Mouse (Mus musculus) G1E (cell line): Measurements from ENCODE around the gene Pam16. TPM values are rescaled to one million over a fixed set of nuclear protein-coding genes. Genes with fewer than 3 reads are reported as not detected.

Experiments used
- ATAC-seq: 2 replicates; pipeline ENCODE4 v1.8.0; 2016; ENCODE audit warnings: mild to moderate bottlenecking; ENCODE audit not compliant: insufficient number of reproducible peaks, poor library complexity, low FRiP score, severe bottlenecking; ENCODE audit errors: extremely low read depth
- DNase-seq: peaks from one replicate; pipeline ENCODE4 v3.0.0; 2012; ENCODE audit warnings: low spot score
- H3K27me3 ChIP-seq: 2 replicates; pipeline ENCODE4 v1.6.1; 2012; ENCODE audit warnings: mild to moderate bottlenecking, low read length, inconsistent platforms; ENCODE audit not compliant: insufficient read depth
- H3K36me3 ChIP-seq: replicated peaks from 2 replicates; pipeline ENCODE3; 2012; ENCODE audit warnings: mild to moderate bottlenecking, inconsistent platforms
- H3K4me1 ChIP-seq: 2 replicates; pipeline ENCODE4 v1.6.1; 2012; ENCODE audit warnings: low read depth, low read length, inconsistent platforms, mixed read lengths; ENCODE audit not compliant: insufficient read depth
- H3K4me3 ChIP-seq: 2 replicates; pipeline ENCODE4 v1.5.1; 2012; ENCODE audit warnings: low read depth, mild to moderate bottlenecking, inconsistent platforms, low read length, moderate library complexity, mixed read lengths
- H3K9me3 ChIP-seq: replicated peaks from 2 replicates; pipeline ENCODE4 v1.6.1; 2012; ENCODE audit warnings: inconsistent platforms
- CTCF ChIP-seq: IDR thresholded peaks from 2 replicates; pipeline ENCODE4 v1.5.1; 2012; ENCODE audit warnings: low read depth, low read length, inconsistent platforms, mixed read lengths
- GATA1 ChIP-seq: IDR thresholded peaks from 2 replicates; pipeline ENCODE4 v1.6.1; 2012; ENCODE audit warnings: borderline replicate concordance, low read length, inconsistent platforms, mixed read lengths
- GATA2 ChIP-seq: IDR thresholded peaks from 2 replicates; pipeline ENCODE4 v1.6.1; 2012; ENCODE audit warnings: low read depth, low read length, inconsistent platforms, borderline replicate concordance
- POLR2AphosphoS5 ChIP-seq: IDR thresholded peaks from 2 replicates; pipeline ENCODE4 v1.6.1; 2012; ENCODE audit warnings: low read depth, low read length, inconsistent platforms; ENCODE audit not compliant: insufficient replicate concordance
- TAL1 ChIP-seq: conservative IDR thresholded peaks from 2 replicates; pipeline ENCODE4 v1.6.1; 2012; ENCODE audit warnings: low read depth, low read length, inconsistent platforms, mixed read lengths
- polyA plus RNA-seq: library from polyadenylated mRNA; stranded (reverse); fragments of >175 nt; gene quantifications from 2 replicates; pipeline ENCODE4 v1.2.3, GENCODE M21; 2012
- total RNA-seq, 2 experiments: library from RNA; stranded (forward) in 1 of 2; stranded (reverse) in 1 of 2; fragments of 200-1000 nt in 1 of 2; fragments of >200 nt in 1 of 2; fragmentation: Nextera tagmentation in 1 of 2; gene quantifications; 2 replicates each; pipeline ENCODE4 v1.2.3; 2014 to 2017

The Pam16 gene
- total and polyA plus RNA-seq, 3 experiments: 35.3 to 65.3 (median 41.7) TPM

DNA sequence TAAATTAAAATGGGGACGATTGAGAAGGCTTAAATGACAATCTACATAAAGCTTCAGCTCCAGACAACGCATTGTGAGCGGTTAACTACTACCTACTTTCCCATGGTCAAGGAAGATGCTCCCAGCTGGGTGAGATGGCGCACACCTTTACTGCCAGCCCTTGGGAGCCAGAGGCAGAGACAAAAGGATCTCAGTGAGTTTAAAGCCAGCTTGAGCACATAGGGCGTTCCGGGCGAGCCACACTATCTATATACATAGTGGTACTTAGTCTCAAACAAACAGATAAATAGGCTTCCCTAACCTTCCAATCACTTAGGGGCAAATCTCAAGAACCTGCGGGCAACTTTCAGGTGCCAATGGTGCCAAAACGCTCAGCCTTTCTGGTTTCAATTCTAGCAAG lies 714 bp downstream of the Pam16 start:
- ATAC-seq (no peak), DNase-seq (no peak)
- H3K27me3 ChIP-seq: no peaks in the 10 kb centered on the region
- peak overlapping the region; percentile 88 for H3K4me3 ChIP-seq
- peaks cover 77% of the 10 kb centered on the region for H3K36me3 ChIP-seq
- peaks cover 34% of the 10 kb centered on the region for H3K4me1 ChIP-seq
- H3K9me3 ChIP-seq: no peaks in the 10 kb centered on the region
- TF ChIP-seq GATA1 (no peak), TAL1 (no peak), POLR2AphosphoS5 (no peak), CTCF (no peak), GATA2 (no peak)

DNA sequence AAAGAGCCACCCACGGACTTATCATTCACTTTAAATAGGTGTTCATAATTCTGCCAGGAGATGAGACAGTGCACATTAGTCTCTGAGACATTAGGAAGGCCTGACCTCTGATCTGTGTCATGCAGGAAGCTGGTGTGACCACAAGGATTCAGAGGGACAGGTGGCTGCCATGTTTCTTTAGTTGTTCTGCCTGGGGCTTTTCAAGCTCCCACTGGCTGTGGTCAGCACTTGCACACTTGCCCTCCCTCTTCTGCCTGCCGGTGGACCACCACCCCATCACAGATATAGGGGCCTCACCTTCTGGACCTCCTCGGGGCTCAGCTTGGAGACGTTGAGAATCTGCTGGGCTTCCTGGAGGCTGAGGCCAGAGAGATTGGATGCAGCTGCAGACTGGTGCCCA lies 8.0 kb downstream of the Pam16 start:
- Histone ChIP-seq H3K4me1 (peaks cover 5% of the 10 kb centered on the region; the same call in 1 of the 2 replicates), H3K36me3 (peaks cover 84% of the 10 kb centered on the region), H3K9me3 (no peaks in the 10 kb centered on the region), H3K27me3 (no peaks in the 10 kb centered on the region), H3K4me3 (no peak overlapping the region)
- TF ChIP-seq POLR2AphosphoS5: no peak
- no peak for TF ChIP-seq GATA1
- TF ChIP-seq CTCF: no peak
- TF ChIP-seq GATA2: no peak
- TF ChIP-seq TAL1: no peak
- no peak for ATAC-seq
- DNase-seq: no peak

DNA sequence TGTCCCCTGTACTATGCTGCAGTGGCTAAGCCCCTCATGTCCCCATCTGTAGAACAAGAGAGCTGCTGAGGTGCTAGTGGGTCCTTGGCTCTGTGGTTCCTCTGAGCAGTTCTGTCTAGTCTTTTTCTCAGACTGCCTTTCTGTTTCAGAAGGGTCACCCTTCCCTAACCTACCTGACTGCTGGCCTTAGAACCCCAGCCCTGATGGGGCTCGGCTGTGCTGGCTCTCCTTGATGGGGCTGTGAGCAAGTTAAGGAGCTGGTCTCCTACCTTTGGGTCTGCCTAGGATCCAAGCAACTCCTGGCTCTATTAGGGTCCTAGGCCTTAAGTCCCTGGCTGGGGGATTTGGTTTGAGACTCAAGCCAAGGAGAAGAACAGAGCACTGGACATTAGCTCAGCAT lies 9.5 kb downstream of the Pam16 start:
- ATAC-seq (no peak), DNase-seq (no peak)
- Histone ChIP-seq H3K27me3 (peaks cover 8% of the 10 kb centered on the region), H3K9me3 (no peaks in the 10 kb centered on the region), H3K4me3 (no peak overlapping the region), H3K36me3 (peaks cover 72% of the 10 kb centered on the region), H3K4me1 (no peaks in the 10 kb centered on the region)
- TF ChIP-seq GATA1 (no peak), POLR2AphosphoS5 (no peak), CTCF (no peak), GATA2 (no peak), TAL1 (no peak)

DNA sequence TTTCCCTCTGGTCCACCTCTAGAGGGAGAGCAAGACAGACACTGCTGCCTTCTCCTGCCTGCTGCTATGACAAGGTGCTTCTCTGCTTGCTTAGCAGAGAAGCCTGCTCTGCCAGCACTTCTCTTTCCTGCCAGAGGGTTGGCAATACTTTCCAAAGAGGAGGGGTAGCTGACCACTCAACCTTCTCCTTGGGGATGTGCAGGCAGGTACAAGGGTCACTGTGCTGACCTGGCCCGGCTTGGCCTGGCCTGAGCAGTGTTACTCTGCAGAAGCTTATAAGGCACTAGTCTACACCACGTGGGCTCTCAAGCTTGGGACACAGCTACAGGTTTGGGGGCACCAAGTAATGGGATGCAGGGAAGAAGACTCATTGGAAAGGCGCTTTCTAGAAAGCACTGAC lies 10.1 kb downstream of the Pam16 start:
- no peak for TF ChIP-seq POLR2AphosphoS5
- no peak for TF ChIP-seq GATA1
- no peak for TF ChIP-seq CTCF
- no peak for TF ChIP-seq GATA2
- TF ChIP-seq TAL1: no peak
- no peak overlapping the region for H3K4me3 ChIP-seq
- H3K4me1 ChIP-seq: no peaks in the 10 kb centered on the region
- DNase-seq (no peak), ATAC-seq (no peak)
- H3K27me3 ChIP-seq: peaks cover 11% of the 10 kb centered on the region
- no peaks in the 10 kb centered on the region for H3K9me3 ChIP-seq
- peaks cover 65% of the 10 kb centered on the region for H3K36me3 ChIP-seq

- ATAC-seq: no peak
- Histone ChIP-seq H3K4me3 (no peak overlapping the region), H3K9me3 (no peaks in the 10 kb centered on the region), H3K36me3 (peaks cover 56% of the 10 kb centered on the region), H3K4me1 (peaks cover under 1% of the 10 kb centered on the region; the same call in 1 of the 2 replicates), H3K27me3 (peaks cover 16% of the 10 kb centered on the region)
- TF ChIP-seq GATA2 (no peak), CTCF (no peak), TAL1 (no peak), GATA1 (no peak), POLR2AphosphoS5 (no peak)
- no peak for DNase-seq
Measured at GRCm38 (mm10) chr16:4613736-4614135, 11.1 kb downstream of the Pam16 start.

GRCm38 (mm10) chr16:4611676-4612075 lies 13.1 kb downstream of the Pam16 start:
- DNase-seq: no peak
- no peak for TF ChIP-seq GATA2
- no peak for TF ChIP-seq TAL1
- no peak for TF ChIP-seq CTCF
- no peak for TF ChIP-seq POLR2AphosphoS5
- no peak for TF ChIP-seq GATA1
- no peaks in the 10 kb centered on the region for H3K9me3 ChIP-seq
- H3K4me3 ChIP-seq: no peak overlapping the region
- peaks cover 36% of the 10 kb centered on the region for H3K36me3 ChIP-seq
- peaks cover 12% of the 10 kb centered on the region for H3K4me1 ChIP-seq
- peaks cover 30% of the 10 kb centered on the region for H3K27me3 ChIP-seq
- ATAC-seq: no peak

- ATAC-seq: no peak
- H3K27me3 ChIP-seq: peaks cover 34% of the 10 kb centered on the region
- H3K4me3 ChIP-seq: no peak overlapping the region
- no peaks in the 10 kb centered on the region for H3K9me3 ChIP-seq
- peaks cover 12% of the 10 kb centered on the region for H3K4me1 ChIP-seq
- H3K36me3 ChIP-seq: peaks cover 31% of the 10 kb centered on the region
- no peak for DNase-seq
- no peak for TF ChIP-seq CTCF
Measured at GRCm38 (mm10) chr16:4611193-4611592, 13.6 kb downstream of the Pam16 start.
